Mouse (Mus musculus) kidney, adult 18-20 months (tissue): ENCODE measurements around the gene Vsig4.
"Not testable (repeated sequence)": the region's sequence is repeated elsewhere in the genome, so short reads cannot be mapped to it uniquely, and the experiment has no call there.

Experiments
- DNase-seq: peaks from one replicate; pipeline ENCODE4 v3.0.0; 2021

The Vsig4 gene

DNA sequence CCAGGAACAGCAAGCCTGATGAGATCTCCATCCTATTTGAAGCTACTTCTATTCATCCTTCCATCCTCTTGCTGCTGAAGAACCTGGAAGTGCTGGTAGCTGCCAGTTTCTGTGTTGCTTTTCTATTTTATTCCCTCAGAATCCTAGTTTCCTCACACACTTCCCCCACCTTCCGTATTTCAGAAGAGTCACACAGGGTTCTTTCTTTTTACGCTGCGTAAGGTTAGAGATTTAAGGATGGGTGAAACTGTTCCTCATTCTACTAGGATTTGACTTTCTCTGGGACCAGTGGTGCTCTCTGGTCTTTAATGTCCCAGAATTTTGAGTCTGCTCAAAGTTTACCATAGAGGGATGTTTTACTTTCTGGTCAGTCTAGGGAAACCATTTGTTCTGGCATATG is at the start of gene Vsig4:
Vsig4 (minus strand) TSS at position 101 of the 400 bp plus-strand sequence.
- DNase-seq: no peak

DNA sequence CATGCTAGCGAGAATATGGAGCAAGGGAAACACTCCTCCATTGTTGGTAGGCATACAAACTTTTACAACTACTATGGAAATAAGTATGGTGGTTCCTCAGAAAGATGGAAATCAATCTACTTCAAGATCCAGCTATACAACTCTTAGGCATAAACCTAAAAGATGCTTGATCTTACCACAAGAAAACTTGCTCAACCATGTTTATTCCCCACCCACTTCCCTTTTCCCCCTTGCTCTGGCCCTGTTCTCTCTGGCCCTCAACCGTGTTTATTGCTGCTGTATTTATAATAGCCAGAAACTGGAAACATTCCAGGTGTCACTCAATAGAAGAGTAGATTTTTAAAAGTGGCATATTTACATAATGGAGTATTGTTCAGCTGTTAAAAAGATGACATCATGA is 45.9 kb upstream of the Vsig4 start:
- no peak for DNase-seq

DNA sequence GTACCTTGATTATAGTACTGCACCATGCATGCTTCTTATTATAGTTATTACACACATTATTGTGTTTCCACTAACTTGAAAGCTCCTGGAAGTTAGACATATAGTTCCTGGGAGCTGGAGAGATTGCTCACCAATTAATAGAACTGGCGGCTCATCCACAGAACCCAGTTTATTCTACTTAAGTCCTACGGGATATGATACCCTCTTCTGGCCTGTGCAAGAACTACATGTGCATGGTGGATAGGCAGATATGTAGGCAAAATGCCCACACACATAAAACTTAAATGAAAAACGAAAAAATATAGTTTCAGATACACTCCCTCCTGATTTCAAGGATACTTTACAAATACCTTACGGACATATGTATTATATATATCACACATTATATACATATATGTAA is 36.5 kb upstream of the Vsig4 start:
- DNase-seq: no peak

DNA sequence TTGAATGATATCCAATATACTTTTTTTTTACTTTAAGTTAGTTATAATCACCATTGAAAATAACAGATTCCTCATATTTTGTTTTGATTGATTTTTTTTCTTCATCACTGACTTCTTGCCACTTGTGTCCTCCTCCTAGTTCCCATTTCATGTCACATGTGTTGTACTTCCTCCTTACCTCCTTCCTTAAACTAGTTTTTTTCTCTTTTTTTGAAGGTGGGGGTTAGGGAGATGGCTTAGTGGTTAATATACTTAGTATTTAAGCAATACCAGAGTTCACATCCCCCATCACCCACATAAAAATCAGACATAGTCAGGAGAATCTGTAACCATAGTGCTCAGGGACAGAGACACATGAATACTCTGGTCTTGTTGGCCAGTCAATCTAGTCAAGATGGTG is 36.7 kb downstream of the Vsig4 start:
- DNase-seq: no peak

DNA sequence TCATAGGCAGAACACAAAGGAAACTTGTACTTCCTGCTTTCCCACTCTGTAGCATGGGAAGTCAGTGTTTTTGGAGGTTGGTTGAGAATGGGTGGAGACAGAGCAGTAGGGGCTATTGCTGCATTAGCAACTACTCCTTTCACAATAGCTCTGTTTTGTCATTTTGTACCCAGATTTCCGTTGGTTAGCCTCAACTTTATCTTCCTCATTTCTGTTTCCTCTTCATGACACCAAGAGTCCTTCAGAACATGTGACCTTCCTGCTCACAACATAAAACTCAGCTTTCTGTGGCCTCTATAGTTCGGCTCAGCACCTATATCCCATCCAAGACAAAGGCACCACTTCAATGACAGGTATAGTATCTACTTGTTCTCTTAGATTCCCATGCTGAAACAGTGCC is 53.6 kb downstream of the Vsig4 start:
- no peak for DNase-seq

DNA sequence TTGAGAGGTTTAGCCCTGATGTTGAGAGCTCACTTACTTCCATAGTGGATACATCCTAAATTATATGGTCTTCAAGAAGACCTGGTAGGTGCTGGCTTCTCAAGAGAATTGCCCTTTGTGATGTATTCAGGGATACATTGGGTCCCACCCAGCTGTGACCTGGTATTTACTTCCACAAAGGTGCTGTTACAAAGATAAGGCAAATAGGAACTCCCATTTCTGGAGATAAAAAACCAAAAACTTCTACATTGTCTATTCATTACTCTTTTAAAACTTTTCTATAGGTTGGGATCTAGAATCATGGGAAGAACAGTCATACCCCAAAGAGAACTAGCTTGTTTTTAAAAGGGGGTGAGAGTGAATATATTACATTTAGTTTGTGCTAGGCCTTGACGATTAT is 54.2 kb downstream of the Vsig4 start:
- DNase-seq: no peak

DNA sequence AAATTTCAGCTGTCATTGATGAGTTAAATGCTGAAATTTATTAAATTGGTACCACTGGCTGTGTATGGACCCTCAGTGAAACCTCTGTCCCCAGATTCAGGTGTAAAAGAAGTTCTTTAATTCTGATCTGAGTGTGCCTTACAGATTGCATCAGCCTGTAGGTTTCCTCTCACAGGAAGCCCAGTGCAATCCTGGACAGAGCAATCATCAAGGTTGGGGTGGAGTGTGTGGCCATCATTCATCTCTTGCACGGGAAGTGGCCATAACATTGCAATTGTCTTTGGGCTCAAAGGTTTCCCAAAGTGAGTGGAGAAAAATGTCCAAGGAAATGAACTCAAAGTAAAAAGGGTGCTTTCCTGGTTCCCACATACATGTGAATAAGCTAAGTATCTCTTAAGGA is 57.5 kb downstream of the Vsig4 start:
- no peak for DNase-seq

DNA sequence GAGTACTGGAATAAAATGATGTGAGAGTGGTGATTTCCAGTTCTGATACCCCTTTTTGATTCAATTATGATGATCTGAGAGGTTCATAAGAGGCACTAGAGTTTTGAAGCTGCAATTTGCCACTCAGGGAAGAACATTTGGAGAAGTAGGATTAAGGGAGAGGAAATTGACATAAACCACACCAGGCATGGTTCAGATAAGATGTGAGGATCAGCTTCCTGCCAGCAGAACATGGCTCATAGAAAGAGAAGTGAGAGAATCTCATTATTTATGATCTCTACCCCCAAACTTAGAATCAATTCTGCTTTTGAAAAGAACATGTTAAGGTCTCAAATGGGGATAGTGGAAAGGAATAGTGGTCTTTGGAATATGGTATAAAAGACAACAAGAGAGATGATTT is 66.2 kb downstream of the Vsig4 start:
- DNase-seq: no peak

DNA sequence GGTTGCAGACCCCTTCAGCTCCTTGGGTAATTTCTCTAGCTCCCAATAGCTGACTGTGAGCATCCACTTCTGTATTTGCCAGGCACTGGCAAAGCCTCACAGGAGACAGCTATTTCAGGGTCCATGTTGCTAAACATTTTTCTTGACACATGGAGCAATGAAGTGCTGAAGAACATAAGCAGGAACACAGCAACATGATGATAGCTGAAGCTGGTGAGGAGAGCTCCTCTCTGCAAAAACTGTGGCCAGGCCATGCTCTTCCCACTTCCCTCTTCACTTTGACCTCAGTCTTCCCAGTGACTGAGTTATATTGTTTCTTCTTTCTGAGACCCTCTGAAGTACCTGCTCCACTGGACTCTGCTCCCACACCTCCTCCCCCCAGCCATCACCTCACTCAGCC is 67.8 kb downstream of the Vsig4 start:
- DNase-seq: no peak

DNA sequence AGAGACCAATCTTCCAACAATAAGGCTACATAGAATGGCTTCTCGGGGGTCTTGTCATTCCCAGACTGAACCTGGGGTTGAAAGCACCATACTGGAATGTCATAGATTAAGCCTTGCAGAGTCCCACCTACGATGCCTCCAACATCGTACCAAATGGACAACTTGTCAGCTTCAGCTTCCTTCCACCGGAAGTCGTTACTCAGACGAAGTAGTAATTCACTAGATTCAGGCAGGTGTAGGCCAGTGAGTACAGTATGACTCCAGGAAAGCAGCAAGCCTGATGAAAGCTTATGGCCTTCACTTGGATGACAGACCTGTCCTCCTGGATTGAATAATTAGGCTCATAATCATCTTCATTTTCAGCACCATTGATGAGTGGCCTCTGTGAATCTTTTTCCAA is 69.0 kb downstream of the Vsig4 start:
- no peak for DNase-seq

DNA sequence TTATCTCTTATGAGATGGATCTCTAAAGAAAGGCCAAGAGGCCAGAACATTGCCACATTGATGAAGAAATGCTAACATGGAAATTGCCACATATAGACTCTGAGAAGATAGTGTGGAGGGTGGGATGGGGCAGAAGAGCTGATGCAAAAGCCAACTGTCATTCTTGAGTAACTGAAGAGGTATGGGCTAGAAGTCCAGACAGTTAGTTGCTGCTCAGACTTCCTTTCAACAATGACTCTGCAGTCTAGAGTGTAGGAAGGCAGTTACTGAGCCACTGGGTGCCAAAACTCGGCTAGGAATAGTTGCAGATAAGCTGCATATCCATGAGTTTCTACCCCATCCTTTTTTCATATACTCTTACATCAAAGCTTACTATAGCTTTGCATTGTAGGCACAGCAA is 75.2 kb downstream of the Vsig4 start:
- DNase-seq: no peak

DNA sequence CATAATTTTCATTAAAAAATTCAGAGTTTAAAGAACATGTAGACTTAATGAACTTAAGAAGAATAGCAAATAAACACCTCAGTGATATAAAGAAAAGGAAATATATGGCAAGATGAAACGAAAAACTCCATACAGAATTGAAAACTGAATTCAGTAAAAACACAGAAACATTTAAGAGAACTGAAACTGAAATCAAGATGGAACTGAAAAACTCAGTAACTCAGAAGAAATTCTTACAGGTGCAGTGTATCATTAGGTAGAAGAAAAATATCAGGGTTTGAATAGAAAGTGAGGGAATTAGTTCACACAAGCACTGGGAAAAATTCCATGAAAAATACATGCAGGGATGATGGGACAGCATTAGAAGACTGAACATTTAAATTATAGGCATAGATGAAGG is 86.4 kb downstream of the Vsig4 start:
- DNase-seq: no peak

DNA sequence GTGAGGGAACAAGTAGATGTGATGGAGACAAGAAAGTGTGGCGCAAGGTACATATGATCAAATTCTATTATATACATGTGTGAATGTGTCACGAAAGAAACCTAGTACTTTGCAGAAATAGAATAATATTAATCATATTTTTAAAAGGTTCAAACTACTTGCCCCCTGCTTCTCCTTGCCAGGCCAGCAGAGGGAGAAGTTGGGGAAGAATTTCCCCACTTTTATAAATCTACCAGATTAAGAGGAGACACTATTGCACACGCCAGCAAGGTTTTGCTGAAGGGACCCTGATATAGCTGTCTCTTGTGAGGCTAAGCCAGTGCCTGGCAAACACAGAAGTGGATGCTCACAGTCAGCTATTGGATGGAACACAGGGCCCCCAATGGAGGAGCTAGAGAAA is 88.1 kb downstream of the Vsig4 start:
- DNase-seq: not testable (repeated sequence)
